Mouse (Mus musculus): ENCODE results near the gene Fbln7. TPM values are rescaled to one million over a fixed set of nuclear protein-coding genes. Genes with fewer than 3 reads are reported as not detected.
A peak's percentile ranks its signal among the peaks of the same experiment; 100 is the strongest.

The Fbln7 gene
- total RNA-seq (2014; rRNA removed) (2.6 and 3.8 TPM in 2 replicates), polyA plus RNA-seq (2015; fragmentation: Nextera tagmentation; extraction: Ambion mirVana) (2.3 and 2.6 TPM in 2 replicates)

DNA sequence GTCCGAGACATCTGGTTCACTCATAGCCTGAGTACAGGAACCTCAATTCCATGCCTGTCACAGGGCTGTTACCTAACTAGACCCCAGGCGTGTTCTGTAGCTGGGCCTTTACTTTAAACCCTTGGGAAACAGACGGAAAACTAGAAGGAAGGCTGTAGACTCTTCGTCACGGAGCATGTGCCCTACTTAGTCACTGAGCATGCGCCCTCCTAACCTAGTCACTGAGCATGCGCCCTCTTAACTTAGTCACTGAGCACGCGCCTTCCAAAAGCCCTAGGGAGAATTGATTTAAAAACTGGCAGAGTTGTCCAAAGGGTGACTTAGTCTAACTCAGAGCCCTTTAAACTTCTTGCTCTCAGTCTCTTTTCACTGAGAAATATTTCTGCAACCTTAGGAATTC is at the start of gene Fbln7:
Fbln7 (plus strand) TSS at position 346 of the 400 bp plus-strand sequence.
- ATAC-seq (no peak), DNase-seq (no peak)
- Histone ChIP-seq H3K36me3 (ENCODE audit: insufficient read depth) (no peaks in the 10 kb centered on the region), H3K27ac (ENCODE audit: low read depth, low read length) (no peak within 1 kb of the TSS), H3K4me2 (ENCODE audit: low read depth) (peak within 1 kb of the TSS; percentile 97), H3K27me3 (ENCODE audit: insufficient read depth, low read length) (no peaks in the 10 kb centered on the region), H3K9me3 (ENCODE audit: low read length) (no peaks in the 10 kb centered on the region), H3K4me3 (ENCODE audit: low read depth, low read length) (peak within 1 kb of the TSS; percentile 49), H3K4me1 (ENCODE audit: insufficient read depth) (0 out of 2 replicates have a peak, but pooled peaks cover 7% of the 10 kb centered on the region), H3K9ac (peak within 1 kb of the TSS; percentile 46)
- no peak for TF ChIP-seq CTCF (IDR thresholded peaks at IDR 0.05; ENCODE audit: low read depth)
- WGBS = 94% methylated on average over 9 of the region's 9 CpGs

DNA sequence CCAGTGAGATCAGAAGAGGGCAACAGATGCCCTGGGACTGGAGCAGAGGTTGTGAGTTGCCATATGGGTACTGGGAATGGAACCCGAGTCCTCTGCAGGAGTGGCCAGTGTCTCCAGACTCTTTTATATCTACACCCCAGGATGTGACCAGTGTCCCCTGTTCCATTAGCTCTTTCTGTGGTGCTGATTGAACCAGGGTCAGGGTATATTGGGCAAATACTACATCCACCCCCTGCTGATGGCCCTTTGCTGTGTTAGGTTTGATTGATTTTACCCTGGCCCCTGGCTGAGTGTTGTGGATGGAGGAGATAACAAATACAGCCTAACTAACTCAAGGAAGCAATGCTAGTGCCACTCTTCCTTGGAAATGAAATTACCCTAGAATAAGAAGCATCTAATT is 46.5 kb upstream of the Fbln7 start:
- no peaks in the 10 kb centered on the region for H3K4me1 ChIP-seq (ENCODE audit: insufficient read depth)
- no peak for TF ChIP-seq CTCF (IDR thresholded peaks at IDR 0.05; ENCODE audit: low read depth)
- no peak overlapping the region for H3K4me3 ChIP-seq (ENCODE audit: low read depth, low read length)
- WGBS = 84% methylated on average over 1 of the region's 1 CpGs
- ATAC-seq (no peak), DNase-seq (no peak)
- no peaks in the 10 kb centered on the region for H3K36me3 ChIP-seq (ENCODE audit: insufficient read depth)
- no peaks in the 10 kb centered on the region for H3K9me3 ChIP-seq (ENCODE audit: low read length)
- no peak overlapping the region for H3K4me2 ChIP-seq (ENCODE audit: low read depth)
- H3K9ac ChIP-seq = no peak overlapping the region
- no peaks in the 10 kb centered on the region for H3K27me3 ChIP-seq (ENCODE audit: insufficient read depth, low read length)
- H3K27ac ChIP-seq (ENCODE audit: low read depth, low read length) = no peak overlapping the region

DNA sequence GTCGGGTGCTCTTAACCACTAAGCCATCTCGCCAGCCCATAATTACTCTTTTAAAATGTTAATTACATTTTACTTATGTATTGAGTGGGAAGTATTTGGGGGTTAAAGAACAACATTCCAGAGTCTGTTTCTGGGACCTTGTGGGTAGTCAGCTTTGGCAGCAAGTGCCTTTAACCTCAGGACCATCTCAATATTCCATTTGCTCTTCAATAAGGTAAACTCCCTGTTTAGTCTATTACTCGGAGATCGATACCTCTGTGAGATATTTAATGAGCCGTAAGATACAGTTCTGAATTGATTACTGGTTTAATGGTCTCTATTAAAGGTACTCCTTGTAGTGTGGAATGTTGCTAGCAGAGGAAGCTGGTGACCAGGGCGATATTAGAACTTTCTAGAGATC is 45.9 kb upstream of the Fbln7 start:
- no peak for TF ChIP-seq CTCF (IDR thresholded peaks at IDR 0.05; ENCODE audit: low read depth)
- Histone ChIP-seq H3K36me3 (ENCODE audit: insufficient read depth) (no peaks in the 10 kb centered on the region), H3K27me3 (ENCODE audit: insufficient read depth, low read length) (no peaks in the 10 kb centered on the region), H3K9me3 (ENCODE audit: low read length) (no peaks in the 10 kb centered on the region), H3K9ac (no peak overlapping the region), H3K27ac (ENCODE audit: low read depth, low read length) (no peak overlapping the region), H3K4me1 (ENCODE audit: insufficient read depth) (no peaks in the 10 kb centered on the region), H3K4me3 (ENCODE audit: low read depth, low read length) (peak overlapping the region; percentile 67), H3K4me2 (ENCODE audit: low read depth) (peak overlapping the region; percentile 76)
- DNase-seq (no peak), ATAC-seq (no peak)
- 33% methylated on average over 6 of the region's 6 CpGs for WGBS

DNA sequence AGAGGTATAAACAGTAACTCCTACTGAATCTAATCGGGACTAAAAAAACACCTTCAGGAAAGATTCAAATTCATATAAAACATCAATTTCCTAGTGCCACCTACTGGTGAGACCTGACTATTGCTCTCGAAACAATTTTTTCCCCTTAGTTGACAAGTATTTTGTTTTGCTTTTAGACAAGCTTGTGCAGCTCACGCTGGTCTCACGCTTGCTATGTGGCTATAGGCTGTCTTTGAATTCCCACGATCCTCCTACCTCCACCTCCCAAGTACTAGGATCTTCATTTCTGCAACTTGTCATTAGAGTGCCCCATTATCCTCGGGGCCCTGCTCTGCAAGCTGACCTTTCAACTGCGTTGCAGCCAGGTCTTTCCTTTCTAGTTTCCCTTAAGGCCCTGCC is 45.4 kb upstream of the Fbln7 start:
- Histone ChIP-seq H3K36me3 (ENCODE audit: insufficient read depth) (no peaks in the 10 kb centered on the region), H3K9ac (peak overlapping the region; percentile 76), H3K27me3 (ENCODE audit: insufficient read depth, low read length) (no peaks in the 10 kb centered on the region), H3K4me3 (ENCODE audit: low read depth, low read length) (peak overlapping the region; percentile 67), H3K27ac (ENCODE audit: low read depth, low read length) (peak overlapping the region; percentile 88), H3K4me2 (ENCODE audit: low read depth) (peak overlapping the region; percentile 76), H3K9me3 (ENCODE audit: low read length) (no peaks in the 10 kb centered on the region), H3K4me1 (ENCODE audit: insufficient read depth) (no peaks in the 10 kb centered on the region)
- peak; percentile 91 for DNase-seq
- 0% methylated on average over 7 of the region's 7 CpGs for WGBS
- peak; percentile 79 for TF ChIP-seq CTCF (IDR thresholded peaks at IDR 0.05; ENCODE audit: low read depth)
- peak; percentile 47 for ATAC-seq

DNA sequence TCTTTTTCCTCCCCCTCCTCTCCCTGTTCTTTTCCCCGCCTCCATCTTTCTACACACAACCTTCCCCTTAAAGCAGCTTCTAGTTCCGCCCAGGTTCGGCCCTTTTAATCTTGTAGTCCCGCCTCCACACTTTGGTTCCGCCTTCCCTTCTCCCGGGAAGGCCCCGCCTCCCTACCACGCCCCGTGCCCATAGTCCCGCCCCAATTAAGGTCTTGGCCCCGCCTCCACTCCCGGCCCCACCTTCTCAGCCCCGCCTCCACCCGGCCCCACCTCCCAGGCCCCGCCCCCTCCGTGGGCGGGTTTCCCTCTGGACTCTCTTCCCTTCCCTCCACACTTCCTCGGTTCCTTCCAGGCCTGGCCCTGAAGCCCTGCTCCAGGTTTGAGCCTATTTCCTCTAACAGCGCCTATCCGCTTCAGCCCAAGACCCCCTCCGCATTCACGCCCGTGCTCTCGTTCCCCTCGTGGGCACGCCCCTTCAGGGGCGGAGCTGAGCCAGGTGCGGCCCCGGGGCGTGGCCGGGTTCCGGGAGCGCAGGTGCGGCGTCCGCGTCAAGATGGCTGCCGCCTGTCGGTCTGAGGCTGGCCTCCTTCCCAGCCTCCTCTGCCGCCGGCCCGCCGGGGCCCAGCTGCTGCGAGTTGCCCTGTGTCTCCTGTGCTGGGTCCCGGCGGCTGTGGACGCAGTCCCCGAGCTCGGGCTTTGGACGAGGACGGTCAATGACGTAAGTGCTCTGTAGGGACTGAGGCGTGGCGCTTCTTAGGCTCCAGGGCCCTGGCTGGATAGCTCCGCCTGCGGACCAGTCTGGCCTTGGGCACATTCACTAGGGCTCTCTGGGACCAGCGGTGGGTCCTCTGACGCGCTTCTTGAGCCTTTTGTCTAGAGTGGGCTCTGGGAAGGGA is 44.7 kb upstream of the Fbln7 start, which contains the start of gene Tmem87b:
Tmem87b (plus strand) TSS at position 333 of the 896 bp plus-strand sequence.
- ATAC-seq = peak; percentile 94
- H3K36me3 ChIP-seq (ENCODE audit: insufficient read depth) = no peaks in the 10 kb centered on the region
- peak within 1 kb of the TSS; percentile 67 for H3K4me3 ChIP-seq (ENCODE audit: low read depth, low read length)
- peak within 1 kb of the TSS; percentile 76 for H3K4me2 ChIP-seq (ENCODE audit: low read depth)
- H3K9me3 ChIP-seq (ENCODE audit: low read length) = no peaks in the 10 kb centered on the region
- H3K27ac ChIP-seq (ENCODE audit: low read depth, low read length) = peak within 1 kb of the TSS; percentile 88
- no peak for TF ChIP-seq CTCF (IDR thresholded peaks at IDR 0.05; ENCODE audit: low read depth)
- peak; percentile 98 for DNase-seq
- 2% methylated on average over 59 of the region's 59 CpGs for WGBS
- no peaks in the 10 kb centered on the region for H3K4me1 ChIP-seq (ENCODE audit: insufficient read depth)
- H3K27me3 ChIP-seq (ENCODE audit: insufficient read depth, low read length) = no peaks in the 10 kb centered on the region
- peak within 1 kb of the TSS; percentile 76 for H3K9ac ChIP-seq

DNA sequence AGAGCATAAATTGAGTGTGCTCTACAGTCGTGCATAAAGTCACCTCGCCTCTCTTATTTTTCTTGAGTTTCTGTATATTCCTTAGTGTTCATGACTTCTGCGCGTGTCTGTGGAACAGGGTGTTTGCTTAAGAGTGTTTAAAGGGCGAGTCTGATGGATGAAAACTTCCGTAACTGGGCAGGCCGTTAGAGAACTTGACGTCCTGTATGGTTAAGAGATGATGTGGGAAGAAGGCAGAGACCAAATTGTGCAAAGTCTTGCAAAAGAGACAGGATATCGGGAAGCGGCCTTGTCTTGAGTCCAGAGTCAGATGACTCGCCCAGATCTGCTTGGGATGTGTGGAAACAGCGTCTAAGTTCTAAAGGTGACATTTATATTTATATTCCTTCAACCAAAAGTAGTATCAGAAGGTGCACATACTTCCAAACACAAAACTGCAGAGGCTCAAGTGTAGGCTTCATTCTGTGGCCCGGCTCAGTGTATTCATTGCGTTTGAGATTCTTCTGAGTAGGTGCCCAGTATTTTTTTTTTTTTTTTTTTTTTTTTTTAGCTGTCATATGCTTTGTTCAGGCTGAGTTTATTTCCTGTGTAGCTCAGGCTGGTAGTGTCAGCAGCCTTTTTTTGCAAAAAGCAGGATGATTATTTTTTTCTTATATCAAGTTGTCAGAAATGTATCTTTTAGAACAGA is 43.7 kb upstream of the Fbln7 start:
- H3K9ac ChIP-seq = peak overlapping the region; percentile 76
- H3K4me2 ChIP-seq (ENCODE audit: low read depth) = peak overlapping the region; percentile 76
- no peaks in the 10 kb centered on the region for H3K4me1 ChIP-seq (ENCODE audit: insufficient read depth)
- DNase-seq (no peak), ATAC-seq (no peak)
- 12% methylated on average over 14 of the region's 14 CpGs for WGBS
- no peaks in the 10 kb centered on the region for H3K27me3 ChIP-seq (ENCODE audit: insufficient read depth, low read length)
- H3K27ac ChIP-seq (ENCODE audit: low read depth, low read length) = peak overlapping the region; percentile 88
- H3K4me3 ChIP-seq (ENCODE audit: low read depth, low read length) = peak overlapping the region; percentile 67
- H3K9me3 ChIP-seq (ENCODE audit: low read length) = no peaks in the 10 kb centered on the region
- 0 out of 2 replicates have a peak, but pooled peaks cover 7% of the 10 kb centered on the region for H3K36me3 ChIP-seq (ENCODE audit: insufficient read depth)
- TF ChIP-seq CTCF (IDR thresholded peaks at IDR 0.05; ENCODE audit: low read depth) = no peak
